Mouse (Mus musculus): Measurements from ENCODE around the gene Spice1.

Gene Spice1

DNA sequence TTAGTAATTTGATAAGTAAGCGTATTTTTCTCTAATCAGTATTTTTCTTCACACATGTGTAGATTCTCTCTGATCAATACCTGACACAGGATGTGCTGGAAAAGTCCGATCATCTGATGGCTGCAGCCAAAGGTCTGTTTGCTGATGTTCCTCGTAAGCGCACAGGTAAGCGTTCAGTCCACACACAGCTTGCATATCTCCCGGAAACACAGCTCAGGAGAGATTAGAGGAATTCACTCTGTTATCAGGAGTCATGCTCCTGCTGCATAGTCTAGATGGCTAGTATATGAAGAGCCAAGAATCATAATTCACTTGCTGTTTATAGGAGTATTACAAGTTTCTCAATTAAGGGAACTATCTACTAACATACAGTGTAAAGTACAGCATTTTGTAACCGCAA lies 18.6 kb downstream of the Spice1 start:
- DNase-seq (ENCODE audit: low read depth, low spot score) = no peak

DNA sequence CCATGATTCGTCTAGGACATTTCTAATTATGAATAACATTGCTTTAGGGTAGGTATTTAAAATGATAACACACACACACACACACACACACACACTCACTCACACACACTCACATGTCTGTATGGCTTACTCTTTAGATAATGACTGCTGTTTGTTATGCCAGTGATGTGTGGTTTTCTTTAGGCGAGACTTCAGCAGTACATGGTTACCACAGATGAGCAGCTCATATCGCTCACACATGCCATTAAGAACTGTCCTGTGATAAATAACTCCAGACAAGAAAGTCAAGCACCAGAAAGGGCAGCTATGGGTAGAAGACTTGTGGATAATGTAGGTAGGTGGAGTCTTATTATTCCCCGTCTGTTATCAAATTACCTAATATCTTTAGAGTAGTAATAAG lies 28.5 kb downstream of the Spice1 start:
- no peak for DNase-seq (ENCODE audit: low read depth, low spot score)

DNA sequence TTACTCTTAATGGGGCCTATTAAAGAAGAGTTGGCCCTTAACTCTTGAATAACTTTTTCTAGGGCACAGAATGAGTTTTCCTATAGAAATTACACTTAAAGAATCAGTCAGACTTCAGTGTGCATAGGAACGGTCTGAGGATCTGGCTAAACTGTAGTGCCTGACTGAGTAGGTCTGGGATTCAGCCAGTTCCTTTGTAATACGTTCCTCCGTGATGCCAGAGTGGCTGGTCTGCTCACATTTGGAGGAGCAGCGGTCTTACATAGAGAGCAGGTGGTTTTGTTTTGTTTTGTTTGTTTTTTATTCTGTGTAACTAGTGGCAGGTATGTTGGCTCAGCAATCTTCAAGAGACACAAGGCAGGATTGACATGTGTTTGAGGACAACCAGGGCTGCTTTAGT lies 33.1 kb downstream of the Spice1 start:
- DNase-seq (ENCODE audit: low read depth, low spot score) = no peak

DNA sequence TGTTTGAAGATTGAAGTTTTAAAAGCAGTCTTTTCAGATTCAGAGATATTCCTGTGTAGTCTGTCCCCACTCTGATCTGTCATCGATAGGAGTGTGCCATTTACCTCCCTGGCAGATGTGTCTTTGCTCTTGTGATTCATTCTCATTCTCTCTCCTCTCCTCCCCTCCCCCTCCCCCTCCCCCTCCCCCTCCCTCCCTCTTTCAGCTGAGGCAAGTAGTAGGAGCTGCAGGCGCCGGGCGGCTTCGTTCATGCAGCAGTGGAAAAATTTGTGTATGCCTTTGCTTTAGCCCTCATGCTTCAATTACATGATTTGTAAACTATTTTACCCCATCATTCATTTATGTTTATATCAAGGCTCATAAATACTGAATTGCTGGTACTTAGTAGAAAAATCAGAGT lies 34.7 kb downstream of the Spice1 start:
- DNase-seq (ENCODE audit: low read depth, low spot score) = no peak

DNA sequence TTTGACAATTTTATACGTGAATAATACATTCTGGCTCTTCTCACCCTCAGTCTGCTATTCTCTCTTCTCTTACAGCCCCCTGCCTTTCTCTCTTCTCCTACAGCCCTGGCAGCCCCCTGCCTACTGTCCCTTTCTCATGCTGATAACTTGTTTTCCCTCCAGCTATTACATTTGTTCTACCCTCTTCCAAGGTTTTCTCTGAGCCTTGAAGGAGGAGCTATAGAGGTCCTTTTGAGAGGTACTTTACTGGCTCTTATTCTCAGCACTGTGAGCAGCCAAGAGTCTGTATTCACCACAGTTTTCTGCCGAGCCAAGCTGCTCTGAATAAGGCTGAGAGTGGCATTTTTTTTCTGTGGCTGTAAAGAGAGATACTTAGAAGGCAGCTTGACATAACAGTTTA lies 36.6 kb downstream of the Spice1 start:
- DNase-seq (ENCODE audit: low read depth, low spot score) = peak; percentile 14

DNA sequence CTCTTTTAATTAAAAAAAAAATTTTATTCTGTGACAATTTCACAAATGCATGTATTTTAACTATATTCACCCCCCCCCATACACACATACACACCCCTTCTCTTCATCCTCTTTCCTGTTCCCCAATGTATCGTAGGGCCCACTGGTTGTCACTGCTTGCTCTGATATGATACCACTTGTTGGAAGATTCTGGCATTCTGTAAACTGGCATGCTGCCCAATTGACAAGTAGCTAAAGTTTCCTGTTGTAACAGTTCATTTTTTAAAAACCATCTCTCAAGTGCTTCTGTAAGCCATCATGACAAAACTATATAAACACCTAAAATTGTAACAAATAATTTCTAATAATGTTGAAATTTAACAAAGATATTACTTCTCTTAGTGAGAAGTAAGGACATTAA lies 37.3 kb downstream of the Spice1 start:
- no peak for DNase-seq (ENCODE audit: low read depth, low spot score)

DNA sequence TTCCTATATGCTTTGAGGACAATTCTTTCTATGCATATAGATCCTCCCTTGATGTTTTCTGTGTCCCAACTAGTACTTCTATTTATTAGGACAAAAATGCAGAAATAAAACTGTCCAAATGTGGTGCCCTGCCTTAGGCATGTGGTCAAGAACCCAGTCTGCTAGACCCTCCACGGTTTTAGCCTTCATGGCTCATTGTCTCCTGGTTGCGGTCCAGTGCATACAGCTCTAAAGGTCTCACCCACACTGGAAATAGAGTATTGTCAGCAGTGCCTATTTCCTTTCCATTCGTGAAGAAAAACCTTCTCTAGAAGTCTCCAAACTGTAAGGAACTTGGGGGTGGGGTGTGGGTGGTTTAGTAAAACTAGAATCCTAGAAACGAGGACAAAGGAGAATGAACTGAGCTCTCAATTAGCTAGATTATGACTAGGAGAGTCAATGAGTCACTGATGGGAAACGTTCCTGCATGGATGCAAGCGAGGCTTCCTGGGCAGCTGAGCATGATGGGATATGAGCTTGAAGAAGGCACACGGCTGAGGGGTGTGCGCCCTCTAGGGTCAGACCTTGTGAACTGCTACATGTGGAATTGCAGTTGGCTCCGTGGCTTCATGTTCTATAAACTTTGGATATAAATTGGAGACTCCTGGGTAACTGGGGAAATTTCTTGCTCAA lies 45.1 kb downstream of the Spice1 start:
- peak; percentile 94 for DNase-seq (ENCODE audit: low read depth, low spot score)

DNA sequence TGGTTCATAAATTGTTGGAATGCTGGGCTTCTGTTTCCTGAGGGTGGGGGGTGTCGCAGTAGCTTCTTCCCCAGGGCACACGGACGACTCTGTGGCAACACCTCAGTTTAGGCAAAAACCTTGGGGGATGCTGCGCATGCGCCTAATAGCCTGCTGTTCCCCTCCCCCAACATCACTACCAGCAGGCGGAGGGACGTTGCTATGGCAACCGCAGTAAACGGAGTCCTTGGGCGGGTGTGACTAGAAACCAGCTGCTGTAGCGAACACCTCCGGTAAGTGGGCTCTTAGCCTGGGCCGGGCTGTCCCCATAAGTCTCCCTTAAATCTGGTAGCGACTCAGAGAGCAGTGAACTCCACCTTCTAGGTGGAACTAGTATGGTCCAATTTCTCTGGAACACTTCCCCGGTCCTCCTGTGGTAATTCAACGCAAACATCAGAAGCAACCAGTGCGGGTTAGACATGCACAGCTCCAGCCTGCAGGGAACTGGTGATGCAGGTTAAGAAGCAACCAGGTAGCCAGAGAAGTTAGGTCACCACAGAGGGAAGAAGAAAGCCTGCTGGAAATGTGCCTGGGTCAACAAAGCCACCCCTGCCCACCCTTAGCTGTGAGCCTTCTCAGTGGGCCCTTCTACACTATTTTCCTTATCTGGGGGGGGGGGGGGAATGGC lies 47.8 kb downstream of the Spice1 start, which contains the start of gene Cfap44:
TSS of gene Cfap44 (plus strand) at position 220 of the 667 bp plus-strand sequence.
- DNase-seq (ENCODE audit: low read depth, low spot score) = peak; percentile 95

DNA sequence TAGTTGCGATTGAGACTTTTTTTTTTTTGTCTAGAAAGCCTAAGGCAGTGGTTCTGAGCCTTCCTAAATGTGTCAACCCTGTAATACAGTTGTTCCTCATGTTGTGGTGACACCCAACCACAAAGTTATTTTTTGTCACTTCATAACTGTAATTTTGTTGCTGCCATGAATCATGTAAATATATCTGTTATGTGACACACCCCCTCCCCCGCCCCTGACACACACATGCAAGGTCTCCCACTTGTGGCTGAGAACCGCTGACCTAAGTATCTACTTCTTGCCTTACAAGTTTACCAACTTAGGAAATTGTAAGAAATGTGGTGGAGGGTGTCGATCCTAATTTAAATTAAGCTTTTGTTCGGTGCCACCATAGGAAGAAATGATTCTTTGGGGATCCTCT lies 58.0 kb downstream of the Spice1 start:
- no peak for DNase-seq (ENCODE audit: low read depth, low spot score)

DNA sequence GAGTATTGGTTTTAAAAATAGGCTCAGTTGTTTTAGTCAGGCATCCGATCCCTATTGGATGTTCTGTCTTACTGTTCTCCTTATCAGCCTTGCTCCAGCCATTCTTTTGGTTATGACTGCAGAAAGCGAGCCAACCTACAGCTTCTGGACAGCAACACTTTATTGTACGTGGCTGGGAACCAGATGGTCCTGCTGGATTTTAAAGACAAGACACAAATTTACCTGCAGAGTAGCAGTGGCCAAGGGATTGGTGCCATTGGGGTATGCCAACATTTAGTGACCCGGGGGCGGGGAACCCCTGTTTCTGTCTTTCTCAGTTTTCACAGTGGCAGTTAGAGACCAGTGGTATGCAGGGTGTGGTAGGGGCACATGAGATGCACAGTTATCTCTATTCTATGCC lies 60.3 kb downstream of the Spice1 start:
- DNase-seq (ENCODE audit: low read depth, low spot score) = peak; percentile 14

DNA sequence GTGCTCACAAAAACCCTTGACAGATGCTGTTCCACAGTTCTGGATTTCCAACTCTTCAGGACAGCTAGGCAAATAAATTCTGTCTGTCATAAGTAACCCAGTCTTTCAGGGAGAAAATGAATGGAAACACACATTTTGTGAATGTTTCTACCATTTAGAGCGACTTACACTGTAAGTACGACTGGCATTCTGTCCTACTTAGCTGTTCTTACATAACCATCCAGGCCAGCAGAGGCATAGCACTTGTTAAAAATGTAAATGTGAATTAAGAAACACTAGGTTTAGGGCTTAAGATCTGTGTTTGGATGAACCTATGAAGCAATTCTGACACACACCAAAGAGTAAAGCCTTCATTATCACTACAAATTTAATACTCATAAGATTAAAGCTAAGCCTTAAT lies 61.4 kb downstream of the Spice1 start:
- DNase-seq (ENCODE audit: low read depth, low spot score) = peak; percentile 46

DNA sequence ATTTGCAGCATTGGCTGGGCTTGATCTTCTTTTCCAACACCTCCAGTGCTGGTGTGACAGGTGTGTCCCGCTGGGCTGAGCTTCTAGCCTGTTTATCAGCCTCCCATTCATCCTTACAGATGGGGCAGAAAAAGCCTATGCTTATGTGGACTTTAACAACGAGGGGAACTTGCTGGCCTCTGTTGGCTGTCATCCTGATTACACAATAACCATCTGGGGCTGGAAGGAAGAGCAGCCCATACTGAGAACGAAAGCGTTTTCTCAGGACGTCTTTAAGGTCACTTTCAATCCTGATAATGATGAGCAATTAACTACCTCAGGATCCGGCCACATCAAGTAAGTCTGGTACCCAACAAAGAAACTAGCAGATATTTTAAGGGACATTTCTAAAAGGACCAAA lies 63.3 kb downstream of the Spice1 start:
- no peak for DNase-seq (ENCODE audit: low read depth, low spot score)

DNA sequence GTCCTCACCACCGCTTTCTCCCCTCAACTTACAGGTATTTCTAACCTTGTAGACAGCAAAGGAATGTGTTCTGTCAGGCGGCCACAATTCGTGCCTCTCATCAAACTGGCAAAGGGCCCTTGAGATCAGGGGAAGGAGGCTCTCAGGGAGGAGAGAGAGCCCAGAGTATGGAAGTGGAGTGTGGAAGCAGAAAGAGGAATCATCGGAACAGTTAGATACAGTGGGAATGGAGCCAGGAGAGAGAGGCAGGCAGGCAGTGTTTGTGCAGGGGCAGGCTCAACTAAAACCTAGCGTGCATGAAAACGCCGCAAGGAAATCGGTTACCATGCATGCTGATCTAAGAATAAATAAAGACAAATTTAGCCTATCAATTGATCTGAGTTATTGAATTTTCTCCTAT lies 70.7 kb downstream of the Spice1 start:
- DNase-seq (ENCODE audit: low read depth, low spot score) = peak; percentile 55

DNA sequence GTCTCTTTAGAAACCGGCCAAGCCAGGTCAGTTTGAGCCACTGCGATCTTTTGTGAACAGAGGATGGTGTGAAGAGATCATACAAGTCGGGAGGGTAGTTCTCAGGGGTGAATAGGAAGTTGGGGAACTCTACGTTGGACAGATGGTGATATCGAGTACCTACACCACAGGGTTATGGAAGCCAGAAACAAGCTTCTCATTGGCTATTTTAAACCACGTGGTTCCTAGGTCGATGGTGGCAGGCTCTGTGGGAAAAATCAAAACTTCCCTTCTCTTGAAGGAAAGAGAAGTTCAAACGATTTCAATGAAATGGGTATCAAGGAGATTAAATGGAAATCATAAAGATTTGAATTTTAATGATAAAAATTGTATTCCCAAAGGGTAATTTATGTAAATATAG lies 74.8 kb downstream of the Spice1 start:
- DNase-seq (ENCODE audit: low read depth, low spot score) = no peak

DNA sequence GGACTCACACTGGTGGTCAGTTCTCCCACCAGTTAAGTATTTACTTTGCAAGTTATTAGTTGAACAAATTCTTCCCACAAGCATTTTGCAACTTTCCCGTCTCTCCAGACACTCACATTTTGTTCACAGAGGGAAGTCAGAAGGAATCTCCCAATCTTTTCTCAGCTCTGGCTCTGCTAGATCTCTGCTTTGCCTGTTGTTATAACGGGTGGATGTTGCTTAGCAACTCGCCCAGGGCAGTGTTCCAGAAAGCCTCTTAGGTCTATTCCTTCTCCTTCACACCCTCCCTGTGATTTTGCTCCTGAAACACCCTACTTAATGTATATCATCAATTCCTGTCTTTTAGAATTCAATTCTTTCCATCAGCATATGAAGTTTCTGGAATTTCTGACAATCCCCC lies 76.6 kb downstream of the Spice1 start:
- DNase-seq (ENCODE audit: low read depth, low spot score) = peak; percentile 92

DNA sequence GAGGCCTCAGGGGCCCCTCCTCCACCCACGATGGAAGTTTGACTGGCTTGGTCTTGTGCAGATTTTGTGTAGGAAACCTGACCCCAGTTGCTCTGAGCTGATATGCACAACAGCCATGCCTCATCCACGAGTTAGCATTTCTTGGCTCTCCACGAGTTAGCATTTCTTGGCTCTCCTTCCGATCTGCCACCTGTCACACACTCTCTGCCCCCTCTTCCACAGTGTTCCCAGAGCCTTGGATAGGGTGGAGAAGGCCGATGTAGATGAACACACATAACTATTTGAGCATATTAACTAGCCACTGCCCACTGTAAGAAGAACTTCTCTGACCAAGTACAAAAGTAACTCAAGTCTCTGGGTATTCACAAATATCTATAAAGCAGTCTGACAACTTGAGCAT lies 81.5 kb downstream of the Spice1 start:
- DNase-seq (ENCODE audit: low read depth, low spot score) = no peak

DNA sequence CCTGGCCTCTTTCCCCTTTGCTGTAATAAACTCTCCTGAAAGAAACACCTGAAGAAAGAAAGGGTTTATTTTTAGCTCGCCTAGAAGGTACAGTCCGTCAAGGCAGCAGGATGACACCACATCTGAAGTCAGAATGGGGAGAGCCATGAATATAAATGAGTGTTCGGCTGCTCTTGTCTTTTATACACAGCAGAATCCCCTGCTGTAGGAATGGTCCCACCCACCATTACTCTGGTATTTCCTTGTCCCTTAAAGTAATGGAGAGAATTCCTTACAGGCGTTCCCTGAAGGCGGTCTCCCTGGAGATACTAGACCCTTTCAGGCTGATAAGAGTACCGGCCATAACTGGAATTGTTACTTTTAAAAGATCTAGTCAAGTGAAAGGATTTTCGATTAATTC lies 83.1 kb downstream of the Spice1 start:
- no peak for DNase-seq (ENCODE audit: low read depth, low spot score)

DNA sequence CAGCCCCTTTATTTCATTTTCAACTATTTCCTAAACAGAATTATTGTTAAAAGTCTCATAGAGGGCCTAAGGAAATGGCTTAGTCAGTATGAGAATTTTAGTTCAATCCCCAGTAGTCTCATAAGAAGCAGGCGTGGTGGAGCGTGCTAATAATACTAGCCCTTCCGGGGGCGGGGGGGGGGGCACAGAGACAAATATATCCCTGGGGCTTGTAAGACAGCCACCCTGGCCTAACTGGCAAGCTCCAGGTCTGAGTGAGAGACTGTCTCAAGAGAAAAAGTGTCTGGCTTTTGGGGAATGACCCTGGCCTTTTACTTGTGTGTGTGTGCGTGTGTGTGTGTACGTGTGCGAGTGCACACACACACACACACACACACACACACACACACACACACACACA lies 88.0 kb downstream of the Spice1 start:
- DNase-seq (ENCODE audit: low read depth, low spot score) = no peak

DNA sequence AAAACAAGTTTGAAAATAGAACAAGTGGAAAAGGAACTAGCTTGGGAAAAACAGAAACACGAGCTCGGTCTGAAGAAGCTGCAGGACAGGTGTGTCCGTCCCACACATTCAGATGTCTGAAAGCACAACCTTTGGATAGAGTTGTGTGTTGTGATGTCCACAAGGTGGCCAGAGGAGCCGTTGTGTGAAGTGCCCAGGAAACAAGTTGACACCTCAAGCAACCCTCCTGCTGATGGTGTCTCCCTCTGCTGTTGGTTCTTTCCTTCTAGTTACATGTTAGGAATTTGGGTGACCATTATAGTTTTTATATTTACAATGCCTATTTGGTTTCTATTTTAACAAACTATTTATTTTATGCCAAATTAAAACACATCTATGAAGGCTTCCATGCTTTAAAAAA lies 88.6 kb downstream of the Spice1 start:
- peak; percentile 27 for DNase-seq (ENCODE audit: low read depth, low spot score)
